Mouse (Mus musculus) limb, embryonic 14.5 days (tissue): ENCODE results near the gene Cyp4x1. TPM values are rescaled to one million over a fixed set of nuclear protein-coding genes. Genes with fewer than 3 reads are reported as not detected.

Experiments used
- ATAC-seq: fragments of 200-750 bp; cut with Nextera tagmentation; 2 replicates; pipeline ENCODE4 v1.8.0; 2017; ENCODE audit warnings: low read depth, moderate number of reproducible peaks, moderate TSS enrichment; ENCODE audit not compliant: low FRiP score
- DNase-seq: peaks from one replicate; pipeline ENCODE4 v3.0.0-alpha.2; 2015; ENCODE audit warnings: low spot score
- H3K27ac ChIP-seq: fragments of 300-500 bp; sonication (generic); replicated peaks from 2 replicates; pipeline ENCODE4 v1.5.1; 2014; ENCODE audit warnings: low read depth, mild to moderate bottlenecking, low read length, moderate library complexity, mixed read lengths
- H3K27me3 ChIP-seq: fragments of 300-500 bp; sonication (generic); 2 replicates; pipeline ENCODE4 v1.6.1; 2014; ENCODE audit warnings: low read length, mixed read lengths; ENCODE audit not compliant: control insufficient read depth, insufficient read depth
- H3K36me3 ChIP-seq: fragments of 300-500 bp; sonication (generic); 2 replicates; pipeline ENCODE4 v1.6.1; 2014; ENCODE audit warnings: mild to moderate bottlenecking, low read length, moderate library complexity, mixed read lengths; ENCODE audit not compliant: control insufficient read depth, insufficient read depth
- H3K4me1 ChIP-seq: fragments of 300-500 bp; sonication (generic); 2 replicates; pipeline ENCODE4 v1.6.1; 2014; ENCODE audit warnings: antibody characterized with exemption, low read length, mixed read lengths; ENCODE audit not compliant: control insufficient read depth, insufficient read depth
- H3K4me2 ChIP-seq: fragments of 300-500 bp; sonication (generic); replicated peaks from 2 replicates; pipeline ENCODE4 v1.6.1; 2014; ENCODE audit warnings: low read depth, mild to moderate bottlenecking, low read length, moderate library complexity; ENCODE audit not compliant: severe bottlenecking
- H3K4me3 ChIP-seq: fragments of 300-500 bp; sonication (generic); replicated peaks from 2 replicates; pipeline ENCODE4 v1.5.1; 2014; ENCODE audit warnings: low read length
- H3K9ac ChIP-seq: fragments of 300-500 bp; sonication (generic); 2 replicates; pipeline ENCODE4 v1.6.1; 2014; ENCODE audit warnings: mild to moderate bottlenecking, low read depth, low read length, moderate library complexity; ENCODE audit not compliant: severe bottlenecking
- H3K9me3 ChIP-seq: fragments of 300-500 bp; sonication (generic); 2 replicates; pipeline ENCODE4 v1.6.1; 2016; ENCODE audit warnings: low read length; ENCODE audit not compliant: control insufficient read depth
- POLR2A ChIP-seq: fragments of 200-500 bp; IDR thresholded peaks from 2 replicates; pipeline ENCODE4 v1.8.0; 2012; ENCODE audit warnings: inconsistent platforms, mild to moderate bottlenecking, moderate library complexity, borderline replicate concordance; ENCODE audit not compliant: insufficient read depth, insufficient read length; ENCODE audit errors: extremely low read depth
- WGBS: fragments of 180-500 bp; shearing (Covaris S2); extraction: QIAGEN DNeasy Blood & Tissue Kit; methylation state at CpG from one replicate; pipeline ENCODE4 v1.1.7; 2014; 5-methylcytosine and 5-hydroxymethylcytosine counted together
- polyA plus RNA-seq, 2 experiments: library from polyadenylated mRNA; depleted of rRNA in 1 of 2; stranded (reverse) in 1 of 2; unstranded in 1 of 2; fragments of >200 nt; fragmentation: Nextera tagmentation in 1 of 2; extraction: Ambion mirVana in 1 of 2; gene quantifications; 2 replicates each; pipeline versions ENCODE4 v1.2.1 to v1.2.3; 2012 to 2014

Cyp4x1 gene
- polyA plus RNA-seq, 2 experiments, result 0.03 TPM; not detected in 1

DNA sequence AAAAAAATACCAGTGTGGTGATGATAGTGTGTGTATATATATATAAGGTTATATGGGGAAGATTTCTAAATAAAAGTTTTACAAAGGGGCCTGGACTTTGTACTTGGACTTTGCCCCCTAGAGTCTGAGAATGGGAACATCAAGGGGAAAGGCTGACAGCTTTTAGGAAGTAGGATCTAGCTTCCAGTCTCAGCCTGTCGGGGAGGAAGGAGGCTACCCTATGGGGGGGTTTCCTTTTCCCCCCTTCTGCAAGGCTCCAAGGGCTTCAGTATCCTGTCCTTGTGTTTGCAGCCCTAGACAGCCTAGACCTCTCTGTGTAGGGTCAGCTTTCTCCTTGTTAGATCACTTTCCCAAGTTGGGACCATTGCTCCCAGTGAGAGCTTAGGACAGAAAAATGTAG lies 62.4 kb downstream of the Cyp4x1 start:
- Histone ChIP-seq H3K9me3 (no peaks in the 10 kb centered on the region), H3K27ac (no peak overlapping the region), H3K4me1 (no peaks in the 10 kb centered on the region), H3K4me3 (no peak overlapping the region), H3K4me2 (no peak overlapping the region), H3K27me3 (peaks cover 4% of the 10 kb centered on the region; the same call in 1 of the 2 replicates), H3K36me3 (no peaks in the 10 kb centered on the region), H3K9ac (no peak overlapping the region)
- no peak for TF ChIP-seq POLR2A
- no peak for DNase-seq
- 31% methylated on average over 1 of the region's 1 CpGs for WGBS
- no peak for ATAC-seq

- ATAC-seq (0 out of 2 replicates have a peak, but pooled peaks have one; percentile 2), DNase-seq (no peak)
- 2% methylated on average over 31 of the region's 31 CpGs for WGBS
These were observed 70.4 kb downstream of the Cyp4x1 start for GRCm38 (mm10) chr4:115063518-115064239.

DNA sequence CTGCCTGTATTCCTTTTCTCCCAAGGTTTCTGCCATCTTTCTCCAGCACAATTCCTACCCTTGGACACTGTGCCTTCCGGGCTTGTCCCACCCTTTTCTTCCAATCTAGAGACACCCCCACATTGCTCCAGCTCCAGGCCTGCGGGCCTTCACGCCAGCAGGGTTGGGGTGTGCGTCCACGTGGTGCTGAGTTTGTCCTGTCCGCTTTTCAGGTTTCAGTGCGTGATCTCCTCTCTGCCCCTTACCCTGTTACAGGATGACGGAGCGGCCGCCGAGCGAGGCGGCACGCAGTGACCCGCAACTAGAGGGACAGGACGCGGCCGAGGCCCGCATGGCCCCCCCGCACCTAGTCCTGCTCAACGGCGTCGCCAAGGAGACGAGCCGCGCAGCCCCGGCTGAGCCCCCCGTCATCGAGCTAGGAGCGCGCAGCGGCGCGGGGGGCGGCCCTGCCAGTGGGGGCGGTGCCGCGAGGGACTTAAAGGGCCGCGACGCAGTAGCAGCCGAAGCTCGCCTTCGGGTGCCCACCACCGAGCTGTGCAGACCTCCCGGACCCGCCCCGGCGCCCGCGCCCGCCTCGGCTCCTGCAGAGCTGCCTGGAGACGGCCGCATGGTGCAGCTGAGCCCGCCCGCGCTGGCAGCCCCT lies 71.1 kb downstream of the Cyp4x1 start:
- peaks cover 90% of the 10 kb centered on the region for H3K27me3 ChIP-seq
- under 1% methylated on average over 46 of the region's 58 CpGs for WGBS

More at GRCm38 (mm10) chr4:115063518-115064239, 70.4 kb downstream of the Cyp4x1 start:
- no peak overlapping the region for H3K27ac ChIP-seq
- peak overlapping the region; percentile 43 for H3K9ac ChIP-seq
- no peaks in the 10 kb centered on the region for H3K9me3 ChIP-seq
- peak overlapping the region; percentile 48 for H3K4me3 ChIP-seq
- H3K36me3 ChIP-seq, result no peaks in the 10 kb centered on the region
- no peak for TF ChIP-seq POLR2A
- peaks cover 5% of the 10 kb centered on the region; the same call in 1 of the 2 replicates for H3K4me1 ChIP-seq
- peak overlapping the region; percentile 95 for H3K4me2 ChIP-seq
- H3K27me3 ChIP-seq, result peaks cover 83% of the 10 kb centered on the region

GRCm38 (mm10) chr4:115062540-115062874 lies 71.6 kb downstream of the Cyp4x1 start:
- Histone ChIP-seq H3K36me3 (no peaks in the 10 kb centered on the region), H3K27ac (no peak overlapping the region), H3K27me3 (peaks cover 95% of the 10 kb centered on the region), H3K4me2 (peak overlapping the region; percentile 95), H3K9ac (no peak overlapping the region), H3K9me3 (no peaks in the 10 kb centered on the region), H3K4me1 (peaks cover 5% of the 10 kb centered on the region; the same call in 1 of the 2 replicates), H3K4me3 (peak overlapping the region; percentile 48)
- DNase-seq (no peak), ATAC-seq (no peak)
- TF ChIP-seq POLR2A, result no peak
- 3% methylated on average over 9 of the region's 9 CpGs for WGBS

More for the DNA sequence above, 71.1 kb downstream of the Cyp4x1 start:
- Histone ChIP-seq H3K4me3 (peak overlapping the region; percentile 48), H3K4me2 (peak overlapping the region; percentile 95), H3K27ac (no peak overlapping the region), H3K4me1 (peaks cover 5% of the 10 kb centered on the region; the same call in 1 of the 2 replicates), H3K9me3 (no peaks in the 10 kb centered on the region), H3K36me3 (no peaks in the 10 kb centered on the region), H3K9ac (peak overlapping the region; percentile 43)
- TF ChIP-seq POLR2A, result no peak
- ATAC-seq (peak; percentile 79), DNase-seq (no peak)

DNA sequence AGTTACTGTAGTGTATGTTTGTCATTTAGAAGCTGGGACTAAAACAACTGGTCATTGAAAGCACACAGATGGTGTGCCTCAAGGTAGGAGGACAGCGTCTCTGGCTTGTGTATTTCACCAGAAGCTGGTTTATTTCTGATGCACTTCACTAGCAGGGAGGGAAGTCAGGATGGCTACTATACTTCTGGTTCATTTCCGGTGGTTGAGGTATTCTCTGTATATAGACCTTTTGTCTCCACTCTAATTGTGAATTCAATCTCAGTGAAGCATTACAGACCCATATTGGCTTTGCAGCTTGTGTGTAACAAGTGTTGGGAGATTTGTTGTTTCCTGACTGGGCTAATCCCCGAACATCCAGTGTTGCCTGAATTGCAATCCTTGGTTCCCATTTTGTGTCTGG lies 73.3 kb downstream of the Cyp4x1 start:
- H3K9ac ChIP-seq, result no peak overlapping the region
- 16% methylated on average over 3 of the region's 3 CpGs for WGBS
- H3K27ac ChIP-seq, result no peak overlapping the region
- ATAC-seq (no peak), DNase-seq (no peak)
- TF ChIP-seq POLR2A, result no peak
- no peak overlapping the region for H3K4me3 ChIP-seq
- peaks cover 15% of the 10 kb centered on the region for H3K4me1 ChIP-seq
- no peak overlapping the region for H3K4me2 ChIP-seq
- H3K9me3 ChIP-seq, result no peaks in the 10 kb centered on the region
- no peaks in the 10 kb centered on the region for H3K36me3 ChIP-seq
- peaks cover 98% of the 10 kb centered on the region for H3K27me3 ChIP-seq
